Mouse (Mus musculus) embryonic facial prominence, embryonic 12.5 days (tissue): ENCODE measurements around the gene Rps27rt. TPM values are rescaled to one million over a fixed set of nuclear protein-coding genes. Genes with fewer than 3 reads are reported as not detected.
"Not testable (repeated sequence)": the region's sequence is repeated elsewhere in the genome, so short reads cannot be mapped to it uniquely, and the experiment has no call there.

Experiments
- ATAC-seq: fragments of 200-750 bp; cut with Nextera tagmentation; 2 replicates; pipeline ENCODE4 v1.8.0; 2017; ENCODE audit not compliant: insufficient number of reproducible peaks, insufficient read depth, low FRiP score, low TSS enrichment
- H3K27ac ChIP-seq: fragments of 300-500 bp; sonication (generic); 2 replicates; pipeline ENCODE4 v1.5.1; 2016; ENCODE audit warnings: mild to moderate bottlenecking
- H3K27me3 ChIP-seq: fragments of 300-500 bp; sonication (generic); 2 replicates; pipeline ENCODE4 v1.6.1; 2016; ENCODE audit warnings: mild to moderate bottlenecking, moderate library complexity
- H3K36me3 ChIP-seq: fragments of 300-500 bp; sonication (generic); 2 replicates; pipeline ENCODE4 v1.6.1; 2016; ENCODE audit warnings: mild to moderate bottlenecking
- H3K4me1 ChIP-seq: fragments of 300-500 bp; sonication (generic); 2 replicates; pipeline ENCODE4 v1.6.1; 2016
- H3K4me2 ChIP-seq: fragments of 300-500 bp; sonication (generic); replicated peaks from 2 replicates; pipeline ENCODE4 v1.6.1; 2016; ENCODE audit warnings: mild to moderate bottlenecking, moderate library complexity
- H3K4me3 ChIP-seq: fragments of 300-500 bp; sonication (generic); 2 replicates; pipeline ENCODE4 v1.5.1; 2016; ENCODE audit warnings: mild to moderate bottlenecking
- H3K9ac ChIP-seq: fragments of 300-500 bp; sonication (generic); 2 replicates; pipeline ENCODE4 v1.6.1; 2016; ENCODE audit warnings: mild to moderate bottlenecking, moderate library complexity
- H3K9me3 ChIP-seq: fragments of 300-500 bp; sonication (generic); 2 replicates; pipeline ENCODE4 v1.6.1; 2016; ENCODE audit warnings: mild to moderate bottlenecking, moderate library complexity
- WGBS: fragments of 180-500 bp; shearing (Covaris S2); methylation state at CpG from one replicate; pipeline ENCODE4 v1.1.7; 2016; 5-methylcytosine and 5-hydroxymethylcytosine counted together
- polyA plus RNA-seq: library from polyadenylated mRNA; unstranded; fragments of >200 nt; fragmentation: Nextera tagmentation; extraction: Ambion mirVana; gene quantifications from 2 replicates; pipeline ENCODE4 v1.2.1, GENCODE M21; 2016

Rps27rt gene
- polyA plus RNA-seq, 1 experiment from 2014 or later: 394 TPM

DNA sequence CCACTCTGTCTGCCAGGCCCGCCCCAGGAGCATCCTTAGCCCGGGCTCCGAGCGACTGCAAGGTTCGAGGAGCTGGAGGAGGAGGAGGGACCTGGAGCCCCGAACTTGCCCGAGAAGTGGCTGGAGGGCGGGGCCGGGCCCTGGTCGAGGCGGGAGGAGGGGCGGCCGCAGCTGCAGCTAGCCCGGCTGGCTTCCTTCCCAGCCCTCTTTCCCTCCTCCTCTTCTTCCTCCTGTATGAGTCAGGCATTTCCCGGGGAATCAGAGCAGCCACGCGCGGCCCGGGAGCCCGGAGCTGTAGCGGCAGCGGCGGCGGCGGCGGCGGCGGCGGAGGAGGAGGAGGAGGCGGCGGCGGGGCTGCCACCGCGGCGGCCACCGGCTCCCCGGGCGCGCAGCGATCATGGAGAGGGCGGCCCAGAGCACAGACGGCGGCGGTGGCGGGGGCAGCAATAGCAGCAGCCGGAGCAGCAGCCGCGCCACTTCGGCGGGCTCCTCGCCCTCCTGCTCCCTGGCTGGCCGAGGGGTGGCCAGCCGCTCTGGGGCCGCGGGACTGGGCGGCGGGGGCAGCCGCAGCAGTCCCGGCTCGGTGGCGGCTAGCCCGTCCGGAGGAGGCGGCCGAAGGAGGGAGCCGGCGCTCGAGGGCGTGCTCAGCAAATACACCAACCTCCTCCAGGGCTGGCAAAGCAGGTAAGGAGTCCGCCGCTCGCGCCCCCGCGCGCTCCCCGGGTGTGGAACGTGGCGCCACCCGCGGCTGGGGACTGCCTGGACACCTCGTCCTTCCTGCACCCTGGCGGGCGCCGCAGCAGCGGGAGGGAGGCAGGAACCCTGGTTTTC, 4.0 kb downstream of the Rps27rt start, which contains the start of gene Osbpl10:
Gene Osbpl10 (plus strand): TSS at position 289 of the 831 bp plus-strand sequence.
- Histone ChIP-seq H3K4me3 (peak within 1 kb of the TSS; percentile 73), H3K27me3 (peaks cover 14% of the 10 kb centered on the region), H3K4me2 (peak within 1 kb of the TSS; percentile 90), H3K4me1 (peaks cover 14% of the 10 kb centered on the region; the same call in 1 of the 2 replicates), H3K36me3 (no peaks in the 10 kb centered on the region), H3K27ac (peak within 1 kb of the TSS; percentile 78), H3K9ac (peak within 1 kb of the TSS; percentile 82), H3K9me3 (no peaks in the 10 kb centered on the region)
- ATAC-seq: peak; percentile 88
- whole genome bisulfite sequencing: under 1% methylated on average over 60 of the region's 86 CpGs

DNA sequence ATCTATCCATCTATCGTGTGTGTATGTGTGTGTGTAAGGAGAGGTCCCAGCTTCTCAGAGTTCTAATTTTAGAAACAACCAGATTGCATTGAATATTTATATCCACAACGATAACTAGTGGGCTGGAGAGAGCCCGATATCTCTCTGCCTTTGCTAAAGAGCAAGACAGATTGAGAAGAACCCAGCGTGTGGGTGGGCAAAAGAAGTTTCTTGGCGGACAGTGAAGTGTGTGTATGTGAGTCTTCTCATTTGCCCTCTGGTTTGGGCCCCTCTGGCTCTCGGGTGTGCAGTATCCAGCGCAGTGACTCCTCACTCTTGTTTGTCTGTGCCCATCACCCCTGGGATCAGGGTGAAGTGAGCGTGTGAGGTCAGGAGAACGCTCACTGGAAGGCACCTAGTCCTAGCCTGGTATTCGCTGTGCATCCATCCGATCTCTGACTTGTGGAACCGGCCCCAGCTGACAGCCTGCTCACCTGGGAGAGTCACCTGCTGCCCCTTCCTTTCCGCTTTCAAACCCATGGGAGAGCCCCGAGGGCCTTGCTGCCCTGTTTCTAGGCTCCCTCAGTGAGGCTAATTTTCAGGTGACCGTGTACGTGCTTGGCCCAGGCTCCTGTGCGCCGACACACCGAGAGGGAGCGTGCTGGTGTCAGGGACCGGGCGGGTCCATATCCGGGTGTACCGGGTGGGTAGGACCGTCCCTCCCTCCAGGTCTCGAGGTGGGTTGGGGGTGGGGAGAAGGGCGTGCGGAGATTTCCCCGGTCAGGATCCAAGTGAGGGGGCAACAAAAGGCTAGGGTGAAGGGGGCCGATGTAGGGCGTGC, 4.9 kb downstream of the Rps27rt start:
- H3K4me1 ChIP-seq: peaks cover 14% of the 10 kb centered on the region; the same call in 1 of the 2 replicates
- peaks cover 14% of the 10 kb centered on the region for H3K27me3 ChIP-seq
- ATAC-seq: no peak; the same call in 1 of the 2 replicates
- no peaks in the 10 kb centered on the region for H3K36me3 ChIP-seq
- H3K4me2 ChIP-seq: peak overlapping the region; percentile 90
- peak overlapping the region; percentile 73 for H3K4me3 ChIP-seq
- peak overlapping the region; percentile 82 for H3K9ac ChIP-seq
- no peaks in the 10 kb centered on the region for H3K9me3 ChIP-seq
- 9% methylated on average over 31 of the region's 31 CpGs for WGBS
- H3K27ac ChIP-seq: peak overlapping the region; percentile 78; the same call in 1 of the 2 replicates

- ATAC-seq: not testable (repeated sequence)
- 77% methylated on average over 7 of the region's 7 CpGs for WGBS
Measured at GRCm38 (mm10) chr9:114966286-114966685, 16.3 kb downstream of the Rps27rt start.

GRCm38 (mm10) chr9:114964093-114964492, 18.4 kb downstream of the Rps27rt start:
- H3K27me3 ChIP-seq: no peaks in the 10 kb centered on the region
- no peak overlapping the region for H3K4me3 ChIP-seq
- no peak overlapping the region for H3K9ac ChIP-seq
- no peak overlapping the region for H3K4me2 ChIP-seq
- no peaks in the 10 kb centered on the region for H3K36me3 ChIP-seq
- WGBS: 69% methylated on average over 3 of the region's 3 CpGs
- 0 out of 2 replicates have a peak, but pooled peaks cover 3% of the 10 kb centered on the region for H3K9me3 ChIP-seq
- ATAC-seq: no peak
- no peak overlapping the region for H3K27ac ChIP-seq
- no peaks in the 10 kb centered on the region for H3K4me1 ChIP-seq

More at GRCm38 (mm10) chr9:114966286-114966685, 16.3 kb downstream of the Rps27rt start:
- H3K36me3 ChIP-seq, H3K4me2 ChIP-seq, H3K27me3 ChIP-seq, H3K27ac ChIP-seq, H3K9ac ChIP-seq, H3K9me3 ChIP-seq, H3K4me3 ChIP-seq, H3K4me1 ChIP-seq: not testable (repeated sequence)

GRCm38 (mm10) chr9:114960844-114961243, 21.7 kb downstream of the Rps27rt start:
- Histone ChIP-seq H3K36me3 (no peaks in the 10 kb centered on the region), H3K4me1 (no peaks in the 10 kb centered on the region), H3K4me3 (no peak overlapping the region), H3K27ac (no peak overlapping the region), H3K9me3 (0 out of 2 replicates have a peak, but pooled peaks cover 2% of the 10 kb centered on the region), H3K27me3 (no peaks in the 10 kb centered on the region), H3K4me2 (no peak overlapping the region), H3K9ac (no peak overlapping the region)
- no peak for ATAC-seq
- 68% methylated on average over 6 of the region's 6 CpGs for WGBS

DNA sequence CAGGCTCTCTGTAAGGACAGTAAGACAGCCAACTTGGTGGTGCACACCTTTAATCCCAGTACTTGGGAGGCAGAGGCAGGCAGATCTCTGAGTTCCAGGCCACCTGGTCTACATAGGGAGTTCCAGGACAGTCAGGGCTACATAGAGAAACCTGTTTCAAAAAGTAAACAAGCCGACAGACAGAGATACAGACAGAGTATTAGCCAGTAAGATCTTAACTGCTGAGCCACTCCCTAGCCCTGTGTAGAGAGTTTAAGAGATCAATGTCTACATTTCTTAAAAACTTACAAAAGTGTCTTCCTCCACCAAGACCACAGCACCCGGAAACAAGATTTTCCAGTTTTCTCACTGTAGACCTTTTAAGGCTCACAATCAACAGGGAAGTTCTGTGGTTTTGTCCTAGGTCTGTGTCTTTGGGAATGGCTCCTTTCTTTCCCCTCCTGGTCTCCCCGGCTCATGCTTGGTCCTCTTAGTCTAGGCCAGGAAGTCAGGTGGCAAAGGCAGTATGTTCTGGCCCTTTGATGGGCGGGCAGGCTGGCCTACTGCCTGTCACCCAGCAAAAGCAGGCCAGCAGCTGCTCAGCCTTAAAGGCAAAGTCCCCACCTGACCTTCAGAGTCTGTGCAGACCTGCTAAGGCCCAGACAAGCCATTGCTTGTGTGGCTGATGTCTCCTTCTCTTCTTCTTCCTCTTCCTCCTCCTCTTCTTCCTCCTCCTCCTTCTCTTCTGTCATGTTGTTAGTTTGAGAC, 22.3 kb downstream of the Rps27rt start:
- no peak overlapping the region for H3K4me2 ChIP-seq
- no peak overlapping the region for H3K9ac ChIP-seq
- no peak overlapping the region for H3K27ac ChIP-seq
- ATAC-seq: no peak
- no peaks in the 10 kb centered on the region for H3K36me3 ChIP-seq
- H3K4me1 ChIP-seq: no peaks in the 10 kb centered on the region
- no peaks in the 10 kb centered on the region for H3K27me3 ChIP-seq
- H3K9me3 ChIP-seq: no peaks in the 10 kb centered on the region
- 71% methylated on average over 4 of the region's 4 CpGs for WGBS
- no peak overlapping the region for H3K4me3 ChIP-seq

DNA sequence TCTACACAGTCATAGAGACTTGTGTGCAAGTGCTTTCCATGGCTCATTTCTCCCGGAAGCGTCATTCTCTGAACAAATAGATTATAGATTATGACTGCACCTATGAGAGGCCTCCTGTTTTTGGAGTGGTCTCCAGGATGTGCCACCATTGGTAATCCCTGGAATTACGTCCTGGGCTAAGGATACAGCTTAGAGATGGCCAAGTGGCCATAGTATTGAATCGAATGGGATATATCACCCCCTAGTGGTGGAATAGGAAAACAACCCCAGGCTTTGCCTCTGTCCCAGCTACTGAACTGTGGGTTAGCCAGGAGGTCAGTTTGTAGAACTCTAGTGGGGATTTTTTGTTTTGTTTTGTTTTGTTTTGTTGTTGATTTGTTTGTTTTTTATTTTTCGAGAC, 25.6 kb downstream of the Rps27rt start:
- Histone ChIP-seq H3K4me1 (no peaks in the 10 kb centered on the region), H3K9me3 (no peaks in the 10 kb centered on the region), H3K36me3 (no peaks in the 10 kb centered on the region), H3K27ac (no peak overlapping the region), H3K4me2 (no peak overlapping the region), H3K9ac (no peak overlapping the region), H3K4me3 (no peak overlapping the region), H3K27me3 (no peaks in the 10 kb centered on the region)
- 37% methylated on average over 5 of the region's 5 CpGs for WGBS
- no peak for ATAC-seq

GRCm38 (mm10) chr9:114955340-114955739, 27.2 kb downstream of the Rps27rt start:
- no peak overlapping the region for H3K27ac ChIP-seq
- H3K27me3 ChIP-seq: no peaks in the 10 kb centered on the region
- no peak overlapping the region for H3K9ac ChIP-seq
- H3K36me3 ChIP-seq: no peaks in the 10 kb centered on the region
- H3K4me2 ChIP-seq: no peak overlapping the region
- no peak for ATAC-seq
- WGBS: 89% methylated on average over 11 of the region's 11 CpGs
- no peaks in the 10 kb centered on the region for H3K9me3 ChIP-seq
- no peaks in the 10 kb centered on the region for H3K4me1 ChIP-seq
- H3K4me3 ChIP-seq: no peak overlapping the region

GRCm38 (mm10) chr9:114952866-114953265, 29.7 kb downstream of the Rps27rt start:
- Histone ChIP-seq H3K9me3 (no peaks in the 10 kb centered on the region), H3K4me1 (no peaks in the 10 kb centered on the region), H3K27me3 (no peaks in the 10 kb centered on the region), H3K36me3 (no peaks in the 10 kb centered on the region), H3K4me2 (no peak overlapping the region), H3K9ac (no peak overlapping the region), H3K27ac (no peak overlapping the region), H3K4me3 (no peak overlapping the region)
- no peak for ATAC-seq
- WGBS: 35% methylated on average over 1 of the region's 1 CpGs

GRCm38 (mm10) chr9:114948395-114948794, 34.1 kb downstream of the Rps27rt start:
- Histone ChIP-seq H3K27ac (no peak overlapping the region), H3K4me1 (no peaks in the 10 kb centered on the region), H3K36me3 (no peaks in the 10 kb centered on the region), H3K9ac (no peak overlapping the region), H3K9me3 (no peaks in the 10 kb centered on the region), H3K4me2 (no peak overlapping the region), H3K4me3 (no peak overlapping the region), H3K27me3 (no peaks in the 10 kb centered on the region)
- ATAC-seq: no peak
- WGBS: 59% methylated on average over 5 of the region's 5 CpGs

- Histone ChIP-seq H3K27ac (no peak overlapping the region), H3K4me2 (no peak overlapping the region), H3K27me3 (no peaks in the 10 kb centered on the region), H3K36me3 (no peaks in the 10 kb centered on the region), H3K4me3 (no peak overlapping the region), H3K9ac (no peak overlapping the region), H3K4me1 (no peaks in the 10 kb centered on the region), H3K9me3 (no peaks in the 10 kb centered on the region)
- no peak for ATAC-seq
- 83% methylated on average over 6 of the region's 6 CpGs for WGBS
Measured at GRCm38 (mm10) chr9:114945576-114945975, 37.0 kb downstream of the Rps27rt start.
